ENCODE assay signal across 7 mouse cellular contexts in the genomic region with DNA sequence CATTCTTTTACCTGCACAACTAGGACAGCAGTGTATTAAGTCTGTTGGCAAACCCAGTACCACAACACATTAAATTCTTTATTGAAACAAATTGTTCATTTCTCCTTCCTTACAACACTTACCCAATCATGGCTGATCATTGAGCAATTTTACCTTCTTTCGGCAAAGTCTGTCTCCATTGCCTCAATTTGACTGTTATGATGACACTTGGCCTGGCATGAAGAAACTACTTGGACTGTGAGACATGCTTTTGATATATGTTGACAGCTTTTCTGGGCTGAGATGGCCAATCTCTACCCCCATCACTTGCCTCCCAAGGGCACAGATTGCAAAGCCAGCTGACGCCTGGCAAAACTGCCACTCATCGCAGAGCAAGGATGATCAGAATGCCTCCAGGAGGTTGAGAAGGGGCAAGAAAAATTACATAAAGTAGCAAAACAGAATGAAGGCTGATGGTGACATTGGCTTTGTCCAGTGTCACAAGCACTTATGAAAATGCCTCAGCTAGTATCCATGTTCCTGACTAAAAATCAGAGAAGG.
"Had no signal": no experiment of that assay in that cellular context is flagged by ENCODE, and none has a peak within 500 bp of the region (broad histone marks: within the 10 kb centered on the region; RNA-seq: fewer than 3 reads in every experiment).

No protein-coding gene starts in this region.

- H3K9ac ChIP-seq: kidney, embryonic 15.5 days; limb, embryonic 15.5 days; liver, embryonic 14.5 days; midbrain, embryonic 12.5 days had no signal

- H3K27ac ChIP-seq: kidney, embryonic 15.5 days; limb, embryonic 15.5 days; liver, embryonic 14.5 days; midbrain, embryonic 12.5 days; stomach, postnatal 0 days had no signal

- H3K27me3 ChIP-seq: kidney, embryonic 15.5 days; limb, embryonic 15.5 days; midbrain, embryonic 12.5 days had no signal

- H3K36me3 ChIP-seq: kidney, embryonic 15.5 days; limb, embryonic 15.5 days; midbrain, embryonic 12.5 days had no signal

- H3K4me2 ChIP-seq: kidney, embryonic 15.5 days; limb, embryonic 15.5 days; midbrain, embryonic 12.5 days had no signal

- H3K4me1 ChIP-seq: limb, embryonic 15.5 days; midbrain, embryonic 12.5 days had no signal

- ATAC-seq: midbrain, embryonic 16.5 days had no signal

- H3K4me3 ChIP-seq: kidney, embryonic 15.5 days; limb, embryonic 15.5 days; midbrain, embryonic 12.5 days had no signal

- DNase-seq: lung, adult 18-20 months had no signal

- H3K9me3 ChIP-seq: kidney, embryonic 15.5 days; limb, embryonic 15.5 days; midbrain, embryonic 12.5 days had no signal
